Mouse (Mus musculus) left cerebral cortex, adult 18-20 months (tissue): ENCODE data around the gene Gas2l2. TPM values are rescaled to one million over a fixed set of nuclear protein-coding genes. Genes with fewer than 3 reads are reported as not detected.

Source experiments
- DNase-seq, 2 experiments: peaks; one replicate each; pipeline ENCODE4 v3.0.0; 2021 to 2022; ENCODE audit warnings: low spot score in 2 of 2, mixed read lengths in 1 of 2
- total RNA-seq, 2 experiments: library from RNA; stranded (reverse); gene quantifications; 2 replicates each; pipeline ENCODE4 v1.2.3; 2021

The Gas2l2 gene
- total RNA-seq, 2 experiments from 2014 or later = not detected

- no peak for DNase-seq
These were observed 14.6 kb upstream of the Gas2l2 start for GRCm38 (mm10) chr11:83443824-83444223.

GRCm38 (mm10) chr11:83442596-83443267, 13.5 kb upstream of the Gas2l2 start:
- DNase-seq = peak; percentile 78 to 85

GRCm38 (mm10) chr11:83441235-83441634, 12.0 kb upstream of the Gas2l2 start:
- no peak for DNase-seq

GRCm38 (mm10) chr11:83440081-83441064, 11.1 kb upstream of the Gas2l2 start:
- peak; percentile 84 to 86 for DNase-seq

GRCm38 (mm10) chr11:83439426-83440060, 10.3 kb upstream of the Gas2l2 start:
- no peak for DNase-seq

GRCm38 (mm10) chr11:83437377-83437776, 8.1 kb upstream of the Gas2l2 start, which contains the start of gene 1700020L24Rik:
Gene 1700020L24Rik, plus strand, starts transcription at chr11:83437677.
- DNase-seq = no peak

- DNase-seq = no peak
These were observed 3.3 kb upstream of the Gas2l2 start for GRCm38 (mm10) chr11:83432533-83432932.

- DNase-seq = no peak
These were observed 2.3 kb downstream of the Gas2l2 start for GRCm38 (mm10) chr11:83426964-83427363.

GRCm38 (mm10) chr11:83424681-83425080, 4.6 kb downstream of the Gas2l2 start:
- peak; percentile 78 to 86 for DNase-seq

- DNase-seq = no peak
These were observed 8.0 kb downstream of the Gas2l2 start for GRCm38 (mm10) chr11:83421305-83421704.

- no peak for DNase-seq
These were observed 8.9 kb downstream of the Gas2l2 start for GRCm38 (mm10) chr11:83420338-83420737.

GRCm38 (mm10) chr11:83418566-83418965, 10.7 kb downstream of the Gas2l2 start:
- peak; percentile 67 to 74 for DNase-seq

- DNase-seq = peak; percentile 50 to 63
These were observed 11.5 kb downstream of the Gas2l2 start for GRCm38 (mm10) chr11:83417708-83418107.

- DNase-seq = no peak
These were observed 12.2 kb downstream of the Gas2l2 start for GRCm38 (mm10) chr11:83417080-83417479.

- no peak for DNase-seq
These were observed 18.7 kb downstream of the Gas2l2 start for GRCm38 (mm10) chr11:83410510-83410909.

GRCm38 (mm10) chr11:83409792-83410291, 19.4 kb downstream of the Gas2l2 start:
- no peak for DNase-seq

- DNase-seq = peak in 1 of 2 experiments; percentile 47
These were observed 20.0 kb downstream of the Gas2l2 start, which contains the start of gene Rasl10b for GRCm38 (mm10) chr11:83409087-83409754. Gene Rasl10b, plus strand, starts transcription at chr11:83409137.

GRCm38 (mm10) chr11:83408242-83408641, 21.0 kb downstream of the Gas2l2 start:
- DNase-seq = no peak

GRCm38 (mm10) chr11:83406391-83406790, 22.9 kb downstream of the Gas2l2 start:
- peak in 1 of 2 experiments; percentile 44 for DNase-seq

GRCm38 (mm10) chr11:83403787-83404186, 25.5 kb downstream of the Gas2l2 start:
- no peak for DNase-seq

- no peak for DNase-seq
These were observed 30.5 kb downstream of the Gas2l2 start for GRCm38 (mm10) chr11:83398724-83399123.
